Mouse (Mus musculus) liver, adult 2 months (tissue): ENCODE measurements around the gene Adamtsl4.

Experiments
- CTCF ChIP-seq: fragments of 200-500 bp; IDR thresholded peaks from 2 replicates; pipeline ENCODE4 v1.5.1; 2011; ENCODE audit warnings: low read depth, low read length, control low read depth
- POLR2A ChIP-seq: fragments of 200-500 bp; IDR thresholded peaks from 2 replicates; pipeline ENCODE4 v1.6.1; 2011; ENCODE audit warnings: low read length, control low read depth; ENCODE audit not compliant: insufficient read depth; ENCODE audit errors: extremely low read depth

DNA sequence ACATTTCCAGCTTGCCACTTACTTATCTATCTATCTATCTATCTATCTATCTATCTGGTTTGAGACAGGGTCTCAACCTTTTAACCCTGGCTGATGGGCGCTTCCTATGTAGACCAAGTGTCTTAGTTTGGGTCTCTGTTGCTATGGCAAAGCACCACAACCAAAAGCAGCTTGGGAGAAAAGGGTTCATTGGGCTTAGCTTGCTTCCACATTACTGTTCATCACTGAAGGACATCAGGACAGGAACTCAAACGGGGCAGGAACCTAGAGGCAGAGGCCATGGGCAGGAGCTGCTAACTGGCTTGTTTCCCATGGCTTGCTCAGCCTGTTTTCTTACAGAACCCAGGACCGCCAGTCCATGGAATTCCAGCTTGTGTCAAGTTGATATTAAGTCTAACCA lies 30.6 kb downstream of the Adamtsl4 start:
- TF ChIP-seq CTCF (no peak), POLR2A (no peak)
